Mouse (Mus musculus) spleen, adult 18-20 months (tissue): ENCODE measurements around the gene Ptprd.
"Not testable (repeated sequence)": the region's sequence is repeated elsewhere in the genome, so short reads cannot be mapped to it uniquely, and the experiment has no call there.

Experiments used
- DNase-seq, 2 experiments: peaks; one replicate each; pipeline ENCODE4 v3.0.0; 2022; ENCODE audit warnings: mixed read lengths in 2 of 2

Ptprd gene

GRCm38 (mm10) chr4:76440791-76441364 lies 1770.9 kb downstream of the Ptprd start:
- no peak for DNase-seq

- no peak for DNase-seq
Measured at GRCm38 (mm10) chr4:76438496-76439079, 1773.2 kb downstream of the Ptprd start.

GRCm38 (mm10) chr4:76438068-76438467 lies 1773.7 kb downstream of the Ptprd start:
- no peak for DNase-seq

GRCm38 (mm10) chr4:76435920-76436319 lies 1775.8 kb downstream of the Ptprd start:
- DNase-seq, result no peak

- DNase-seq, result no peak
Measured at GRCm38 (mm10) chr4:76429769-76430168, 1782.0 kb downstream of the Ptprd start.

- not testable (repeated sequence) for DNase-seq
Measured at GRCm38 (mm10) chr4:76427036-76427435, 1784.7 kb downstream of the Ptprd start.

- no peak for DNase-seq
Measured at GRCm38 (mm10) chr4:76425230-76425575, 1786.6 kb downstream of the Ptprd start.

- DNase-seq, result no peak
Measured at GRCm38 (mm10) chr4:76424324-76425229, 1787.2 kb downstream of the Ptprd start.

- no peak for DNase-seq
Measured at GRCm38 (mm10) chr4:76422113-76422512, 1789.6 kb downstream of the Ptprd start.

GRCm38 (mm10) chr4:76419641-76420040 lies 1792.1 kb downstream of the Ptprd start:
- DNase-seq, result no peak

GRCm38 (mm10) chr4:76417676-76418075 lies 1794.1 kb downstream of the Ptprd start:
- no peak for DNase-seq

GRCm38 (mm10) chr4:76415624-76416023 lies 1796.1 kb downstream of the Ptprd start:
- no peak for DNase-seq

- no peak for DNase-seq
Measured at GRCm38 (mm10) chr4:76414591-76414990, 1797.2 kb downstream of the Ptprd start.

- DNase-seq, result no peak
Measured at GRCm38 (mm10) chr4:76410053-76410452, 1801.7 kb downstream of the Ptprd start.

GRCm38 (mm10) chr4:76409159-76409558 lies 1802.6 kb downstream of the Ptprd start:
- no peak for DNase-seq

- DNase-seq, result no peak
Measured at GRCm38 (mm10) chr4:76405862-76406454, 1805.8 kb downstream of the Ptprd start.

- DNase-seq, result no peak
Measured at GRCm38 (mm10) chr4:76403219-76403618, 1808.5 kb downstream of the Ptprd start.

GRCm38 (mm10) chr4:76387887-76388286 lies 1823.9 kb downstream of the Ptprd start:
- DNase-seq, result no peak

- DNase-seq, result no peak
Measured at GRCm38 (mm10) chr4:76386978-76387824, 1824.6 kb downstream of the Ptprd start.

- no peak for DNase-seq
Measured at GRCm38 (mm10) chr4:76385818-76386217, 1825.9 kb downstream of the Ptprd start.

- no peak for DNase-seq
Measured at GRCm38 (mm10) chr4:76380312-76380917, 1831.3 kb downstream of the Ptprd start.
